9 mouse cellular contexts compared by ENCODE assay signal in the genomic region with DNA sequence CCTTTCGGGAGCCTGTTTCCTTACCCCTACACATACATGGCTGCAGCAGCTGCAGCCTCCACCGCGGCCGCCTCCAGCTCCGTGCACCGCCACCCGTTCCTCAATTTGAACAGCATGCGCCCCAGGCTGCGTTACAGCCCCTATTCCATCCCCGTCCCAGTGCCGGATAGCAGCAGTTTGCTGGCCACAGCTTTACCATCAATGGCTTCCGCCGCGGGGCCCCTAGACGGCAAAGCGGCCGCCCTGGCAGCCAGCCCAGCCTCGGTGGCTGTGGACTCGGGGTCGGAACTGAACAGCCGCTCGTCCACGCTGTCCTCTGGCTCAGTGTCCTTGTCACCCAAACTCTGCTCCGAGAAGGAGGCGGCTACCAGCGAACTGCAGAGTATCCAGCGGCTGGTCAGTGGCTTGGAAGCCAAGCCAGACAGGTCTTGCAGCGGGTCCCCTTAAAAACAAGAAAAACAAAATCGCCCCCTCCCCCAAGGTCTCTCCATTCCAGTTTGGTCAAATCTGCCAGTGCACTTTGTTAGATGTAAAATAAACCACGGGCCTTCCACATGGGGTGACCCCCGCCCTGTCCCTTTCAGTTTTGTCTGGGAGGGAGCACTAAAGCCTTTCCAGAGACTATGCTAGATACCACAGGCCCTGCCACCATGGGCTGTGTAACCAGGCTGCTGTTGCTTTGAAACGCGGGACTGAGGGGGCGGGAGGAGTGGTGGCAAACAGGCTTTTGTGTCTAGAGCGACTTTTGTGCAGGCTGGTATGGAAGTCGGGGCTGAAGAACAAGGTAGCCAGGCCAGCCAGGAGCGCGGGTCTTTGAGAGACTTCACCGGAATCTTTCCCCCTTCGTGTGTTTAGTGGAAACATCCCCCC. TPM values are rescaled to one million over a fixed set of nuclear protein-coding genes. Genes with fewer than 3 reads are reported as not detected.
A peak's percentile ranks its signal among the peaks of the same experiment; 100 is the strongest.
DNase-seq lines count a peak whose midpoint lies in the region; ATAC-seq lines count a peak whose summit lies in the region.
"Had no signal": no experiment of that assay in that cellular context is flagged by ENCODE, and none has a peak within 500 bp of the region (broad histone marks: within the 10 kb centered on the region; RNA-seq: fewer than 3 reads in every experiment).

No protein-coding gene starts in this region.

- ATAC-seq in limb, embryonic 11.5 days (ENCODE audit: insufficient number of reproducible peaks, low FRiP score, low TSS enrichment, low read depth), result no peak
- ATAC-seq in erythroblast, adult 5-6 weeks (replicated peaks; ENCODE audit: low FRiP score, poor library complexity, severe bottlenecking), result no peak
- ATAC-seq: midbrain, embryonic 13.5 days had no signal

- 9% methylated on average over 40 of the region's 40 CpGs for WGBS in limb, embryonic 11.5 days

- H3K27me3 ChIP-seq in limb, embryonic 11.5 days (ENCODE audit: control insufficient read depth, insufficient read depth, low read length), result peaks cover 66% of the 10 kb centered on the region

- no peaks in the 10 kb centered on the region for H3K9me3 ChIP-seq in limb, embryonic 11.5 days (ENCODE audit: control insufficient read depth, low read length)
- H3K9me3 ChIP-seq: midbrain, embryonic 13.5 days had no signal

- H3K9ac ChIP-seq in limb, embryonic 11.5 days (ENCODE audit: low read length), result peak overlapping the region; percentile 57
- H3K9ac ChIP-seq: midbrain, embryonic 13.5 days had no signal

- peaks cover 7% of the 10 kb centered on the region; the same call in 1 of the 2 replicates for H3K36me3 ChIP-seq in limb, embryonic 11.5 days (ENCODE audit: control insufficient read depth, insufficient read depth, low read length)
- H3K36me3 ChIP-seq: midbrain, embryonic 13.5 days had no signal

- H3K4me3 ChIP-seq in limb, embryonic 11.5 days (ENCODE audit: low read depth, low read length), result peak overlapping the region; percentile 18
- H3K4me3 ChIP-seq: midbrain, embryonic 13.5 days had no signal

- H3K4me2 ChIP-seq in limb, embryonic 11.5 days (ENCODE audit: low read depth, severe bottlenecking), result peak overlapping the region; percentile 70
- H3K4me2 ChIP-seq: midbrain, embryonic 13.5 days had no signal

- H3K4me1 ChIP-seq in limb, embryonic 11.5 days (ENCODE audit: control insufficient read depth, insufficient read depth, low read length), result peaks cover 29% of the 10 kb centered on the region

- H3K27ac ChIP-seq in limb, embryonic 11.5 days (replicated peaks; ENCODE audit: low read depth, low read length), result peak overlapping the region; percentile 10
- H3K27ac ChIP-seq: midbrain, embryonic 13.5 days had no signal

- DNase-seq in adrenal gland, adult (ENCODE audit: inconsistent age in 2 of 2, low spot score in 1 of 2), result peak; percentile 78 to 91
- DNase-seq in adrenal gland, postnatal 4 days (ENCODE audit: low spot score in 2 of 2), result no peak
- DNase-seq in urinary bladder, adult 2 months (ENCODE audit: low spot score), result peak; percentile 44
- no peak for DNase-seq in urinary bladder, adult 18-20 months (ENCODE audit: low spot score in 2 of 2)
- peak; percentile 73 for DNase-seq in limb, embryonic 11.5 days (ENCODE audit: low spot score)
- no peak for DNase-seq in spleen, postnatal 10 days (ENCODE audit: low spot score in 2 of 2)
- DNase-seq in right cerebral cortex, postnatal 25 days, result no peak

RNA-seq across cellular contexts. Expression of a gene that starts 12.4 kb away (rescaled TPM):
- total RNA-seq in adrenal gland, postnatal 4 days (2021), result 100 to 1,000 TPM; 179 to 231 TPM
- 40.4 and 54.3 TPM in 2 replicates for polyA plus RNA-seq in urinary bladder, adult 2 months (2012; rRNA removed)
- polyA plus RNA-seq in limb, embryonic 11.5 days (2014; fragmentation: Nextera tagmentation; extraction: Ambion mirVana), result 42.6 and 52.2 TPM in 2 replicates
- not detected in 2 replicates for total RNA-seq in erythroblast, adult 5-6 weeks (2015; ENCODE audit: low replicate concordance)
- not detected in 2 replicates for total RNA-seq in erythroblast, adult 5-6 weeks (2017; ENCODE audit: low replicate concordance)

Comparison
In these comparisons a context has a peak if more than half of its experiments do, and no peak if none do; other contexts are left out.
1. DNase-seq: peak in adrenal gland, adult (2 of 2), urinary bladder, adult 2 months (single experiment) and limb, embryonic 11.5 days (single experiment); none in adrenal gland, postnatal 4 days (0 of 2), urinary bladder, adult 18-20 months (0 of 2), spleen, postnatal 10 days (0 of 2) and right cerebral cortex, postnatal 25 days (single experiment).
2. RNA of a gene that starts 12.4 kb away (total RNA-seq): 179 to 231 TPM in adrenal gland, postnatal 4 days; not detected in erythroblast, adult 5-6 weeks; every median in the first group is over 100 times any median in the second.